Mouse (Mus musculus) neural tube, embryonic 11.5 days (tissue): ENCODE measurements around the gene Pard3. TPM values are rescaled to one million over a fixed set of nuclear protein-coding genes. Genes with fewer than 3 reads are reported as not detected.

Source experiments
- ATAC-seq: fragments of 200-750 bp; cut with Nextera tagmentation; 2 replicates; pipeline ENCODE4 v1.8.0; 2017; ENCODE audit warnings: moderate number of reproducible peaks, mild to moderate bottlenecking, moderate TSS enrichment, moderate library complexity; ENCODE audit not compliant: insufficient read depth, low FRiP score, low TSS enrichment
- DNase-seq: peaks from one replicate; pipeline ENCODE4 v3.0.0-alpha.2; 2015; ENCODE audit warnings: low spot score
- H3K27ac ChIP-seq: fragments of 300-500 bp; sonication (generic); 2 replicates; pipeline ENCODE4 v1.5.1; 2014; ENCODE audit warnings: low read depth, mild to moderate bottlenecking, low read length
- H3K27me3 ChIP-seq: fragments of 300-500 bp; sonication (generic); 2 replicates; pipeline ENCODE4 v1.6.1; 2014; ENCODE audit warnings: mild to moderate bottlenecking, low read length, mixed read lengths; ENCODE audit not compliant: control insufficient read depth, insufficient read depth
- H3K36me3 ChIP-seq: fragments of 300-500 bp; sonication (generic); 2 replicates; pipeline ENCODE4 v1.6.1; 2014; ENCODE audit warnings: mild to moderate bottlenecking, low read length, moderate library complexity, mixed read lengths; ENCODE audit not compliant: control insufficient read depth, insufficient read depth
- H3K4me1 ChIP-seq: fragments of 300-500 bp; sonication (generic); 2 replicates; pipeline ENCODE4 v1.6.1; 2014; ENCODE audit warnings: low read length, mixed read lengths; ENCODE audit not compliant: control insufficient read depth, insufficient read depth
- H3K4me2 ChIP-seq: fragments of 300-500 bp; sonication (generic); 2 replicates; pipeline ENCODE4 v1.6.1; 2014; ENCODE audit warnings: low read depth, mild to moderate bottlenecking, moderate library complexity
- H3K4me3 ChIP-seq: fragments of 300-500 bp; sonication (generic); 2 replicates; pipeline ENCODE4 v1.5.1; 2014; ENCODE audit warnings: low read depth, low read length
- H3K9ac ChIP-seq: fragments of 300-500 bp; sonication (generic); 2 replicates; pipeline ENCODE4 v1.6.1; 2014; ENCODE audit warnings: mild to moderate bottlenecking, low read length
- H3K9me3 ChIP-seq: fragments of 300-500 bp; sonication (generic); 2 replicates; pipeline ENCODE4 v1.6.1; 2016; ENCODE audit warnings: low read length; ENCODE audit not compliant: control insufficient read depth
- WGBS: fragments of 180-500 bp; shearing (Covaris S2); extraction: QIAGEN DNeasy Blood & Tissue Kit; methylation state at CpG from one replicate; pipeline ENCODE4 v1.1.7; 2014; 5-methylcytosine and 5-hydroxymethylcytosine counted together
- polyA plus RNA-seq: library from polyadenylated mRNA; unstranded; fragments of >200 nt; fragmentation: Nextera tagmentation; extraction: Ambion mirVana; gene quantifications from 2 replicates; pipeline ENCODE4 v1.2.1, GENCODE M21; 2014

The Pard3 gene
- polyA plus RNA-seq, 1 experiment from 2014 or later, result 37.5 TPM

DNA sequence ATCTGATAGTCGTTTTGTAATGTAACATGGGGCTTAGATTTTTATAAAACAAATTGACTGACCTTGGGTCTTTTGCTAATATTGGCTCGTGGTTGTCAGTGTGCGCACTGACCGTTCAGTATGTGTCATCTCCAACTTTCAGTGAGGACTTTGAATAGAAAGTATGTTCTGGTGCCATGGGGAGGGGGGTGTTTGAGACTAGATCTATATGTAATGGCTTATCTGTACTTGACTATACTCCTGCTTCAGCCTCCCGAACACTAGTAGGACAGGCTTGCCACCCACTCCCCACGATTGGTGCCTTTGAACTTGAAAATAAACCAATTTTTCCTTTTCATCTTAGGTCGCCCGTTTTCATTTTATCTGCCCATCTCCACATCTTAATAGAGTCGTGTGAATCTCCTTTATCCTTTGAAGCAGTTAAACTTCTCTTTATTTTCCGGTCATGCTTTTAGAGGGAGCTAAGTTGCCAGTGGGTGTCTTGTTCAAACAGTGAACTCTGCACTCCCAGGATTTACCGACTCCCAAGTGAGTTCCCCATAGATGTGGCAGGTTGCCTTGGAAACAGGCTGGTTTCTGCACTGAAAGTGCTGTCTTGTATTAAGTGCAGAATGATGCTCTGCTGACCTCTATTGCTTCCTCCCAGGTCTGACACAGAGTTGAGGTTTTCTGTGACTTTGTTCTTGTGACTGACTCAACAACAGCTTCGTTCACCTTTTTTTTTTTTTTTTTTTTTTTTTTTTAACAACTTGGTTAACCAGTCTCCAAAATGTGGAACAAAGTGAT is 204.7 kb downstream of the Pard3 start:
- H3K36me3 ChIP-seq, result no peaks in the 10 kb centered on the region
- H3K27ac ChIP-seq, result no peak overlapping the region
- H3K4me3 ChIP-seq, result no peak overlapping the region
- H3K4me2 ChIP-seq, result no peak overlapping the region
- peak; percentile 61 for DNase-seq
- H3K9me3 ChIP-seq, result no peaks in the 10 kb centered on the region
- H3K4me1 ChIP-seq, result peaks cover 5% of the 10 kb centered on the region; the same call in 1 of the 2 replicates
- H3K27me3 ChIP-seq, result 0 out of 2 replicates have a peak, but pooled peaks cover 2% of the 10 kb centered on the region
- 44% methylated on average over 12 of the region's 12 CpGs for WGBS
- ATAC-seq, result peak; percentile 79
- no peak overlapping the region for H3K9ac ChIP-seq

DNA sequence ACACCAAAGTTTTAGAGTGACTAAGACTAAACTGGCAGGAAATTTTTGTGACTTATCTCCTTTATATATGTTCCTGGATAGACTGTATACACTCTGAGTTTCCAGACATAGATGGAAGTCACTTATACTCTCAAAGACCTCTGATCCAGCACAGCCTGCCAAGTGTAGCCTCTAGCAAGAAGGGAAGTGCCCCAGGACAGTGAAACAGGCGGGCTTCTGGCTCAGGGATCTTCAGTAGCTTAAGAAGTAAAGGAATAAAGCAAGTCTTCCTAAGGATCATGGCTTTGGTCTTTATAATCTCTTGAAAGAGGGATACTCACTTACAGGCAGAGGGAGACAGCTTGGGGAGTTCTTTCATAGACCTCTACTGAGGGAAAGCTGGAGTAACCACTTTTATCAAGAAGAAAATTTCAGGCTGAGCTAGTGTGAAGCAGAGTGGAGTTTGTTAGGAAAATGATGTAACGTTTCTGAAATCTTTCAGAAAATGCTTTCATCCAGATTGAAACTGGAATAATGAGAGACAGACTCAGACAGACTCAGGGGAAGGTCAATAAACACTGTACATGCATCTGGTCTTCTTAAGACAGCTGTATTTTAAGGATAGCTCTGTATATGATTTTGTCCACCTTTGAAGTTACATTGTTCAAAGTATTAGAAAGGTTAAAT is 205.5 kb downstream of the Pard3 start:
- no peak overlapping the region for H3K4me3 ChIP-seq
- DNase-seq (no peak), ATAC-seq (no peak)
- H3K4me2 ChIP-seq, result no peak overlapping the region
- WGBS, result 68% methylated on average over 2 of the region's 2 CpGs
- H3K27me3 ChIP-seq, result 0 out of 2 replicates have a peak, but pooled peaks cover 2% of the 10 kb centered on the region
- H3K9ac ChIP-seq, result no peak overlapping the region
- H3K4me1 ChIP-seq, result peaks cover 5% of the 10 kb centered on the region; the same call in 1 of the 2 replicates
- H3K36me3 ChIP-seq, result no peaks in the 10 kb centered on the region
- H3K27ac ChIP-seq, result no peak overlapping the region
- no peaks in the 10 kb centered on the region for H3K9me3 ChIP-seq

DNA sequence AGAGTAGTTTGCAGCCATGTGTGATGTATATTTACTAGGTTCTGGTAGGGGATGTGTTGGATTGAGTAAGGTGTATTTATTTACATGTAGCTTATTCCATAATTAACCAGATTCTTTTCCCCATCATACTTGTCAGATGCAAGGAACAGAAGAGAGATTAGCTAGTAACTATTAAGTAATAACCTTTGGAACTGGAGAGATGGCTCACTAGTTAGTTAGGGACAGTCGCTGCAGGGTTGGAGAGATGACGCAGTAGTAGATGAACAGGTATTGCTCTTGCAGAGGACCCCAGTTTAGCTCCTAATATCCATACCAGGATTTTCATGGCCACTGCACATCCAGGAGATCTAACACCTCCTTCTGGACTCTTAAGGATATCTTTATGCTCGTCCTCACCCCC is 207.5 kb downstream of the Pard3 start:
- Histone ChIP-seq H3K9ac (no peak overlapping the region), H3K4me1 (peaks cover 5% of the 10 kb centered on the region; the same call in 1 of the 2 replicates), H3K4me2 (no peak overlapping the region), H3K27me3 (0 out of 2 replicates have a peak, but pooled peaks cover 2% of the 10 kb centered on the region), H3K36me3 (no peaks in the 10 kb centered on the region), H3K9me3 (no peaks in the 10 kb centered on the region), H3K4me3 (no peak overlapping the region), H3K27ac (no peak overlapping the region)
- ATAC-seq (no peak), DNase-seq (no peak)
- 94% methylated on average over 3 of the region's 3 CpGs for WGBS

DNA sequence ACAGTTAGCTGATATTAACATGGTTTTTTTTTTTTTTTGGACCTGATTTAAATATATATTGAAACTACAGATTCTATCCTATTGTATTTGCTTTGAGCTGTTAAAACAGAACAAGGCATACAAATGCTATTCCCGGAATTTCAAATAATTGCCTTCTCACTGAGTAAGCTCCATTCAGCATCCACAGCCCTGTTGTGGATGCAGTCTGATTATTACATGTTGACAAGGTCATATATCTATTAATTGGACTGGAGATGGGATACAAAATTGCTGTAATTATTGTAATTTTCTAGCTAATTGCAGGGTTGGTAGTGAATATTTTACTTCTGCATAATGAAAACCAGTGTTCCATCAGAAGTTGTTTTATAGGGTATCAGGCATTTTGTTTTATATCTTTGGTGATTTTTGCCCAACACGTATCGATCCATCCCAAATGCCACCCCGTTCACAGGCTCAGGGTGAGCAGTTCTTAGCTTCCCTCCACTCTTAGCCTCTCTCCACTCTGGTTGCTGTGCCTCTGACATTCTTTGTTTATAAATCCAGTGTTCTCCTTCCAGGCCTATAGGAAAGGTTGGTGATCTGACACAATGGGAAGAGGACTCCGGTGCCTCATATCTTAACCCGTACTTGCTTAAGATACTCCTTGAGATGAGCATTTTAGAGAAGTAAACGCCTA is 216.7 kb downstream of the Pard3 start:
- ATAC-seq, result no peak
- Histone ChIP-seq H3K36me3 (no peaks in the 10 kb centered on the region), H3K27ac (no peak overlapping the region), H3K9ac (no peak overlapping the region), H3K4me2 (no peak overlapping the region), H3K27me3 (no peaks in the 10 kb centered on the region), H3K4me1 (no peaks in the 10 kb centered on the region), H3K9me3 (no peaks in the 10 kb centered on the region), H3K4me3 (no peak overlapping the region)
- WGBS, result 92% methylated on average over 7 of the region's 7 CpGs
- no peak for DNase-seq

DNA sequence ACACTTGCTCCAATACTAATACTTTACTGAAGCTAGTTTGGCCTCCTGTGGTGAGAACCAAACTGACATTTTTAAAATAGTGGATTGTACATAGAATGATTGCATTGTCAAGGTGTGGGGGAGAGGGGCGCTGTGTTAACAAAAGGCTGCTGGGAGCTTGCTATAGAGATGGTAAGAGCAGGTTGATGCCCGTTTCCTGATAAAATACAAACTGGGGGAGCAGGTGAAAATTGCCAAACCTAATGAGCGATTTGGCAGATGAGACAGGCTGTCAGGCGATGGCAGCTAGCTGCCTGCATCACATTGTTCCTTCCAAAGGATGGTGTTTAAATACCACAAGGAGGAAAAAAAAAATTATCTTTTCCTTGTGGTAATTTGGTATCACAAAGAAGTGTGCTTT is 217.3 kb downstream of the Pard3 start:
- Histone ChIP-seq H3K4me1 (no peaks in the 10 kb centered on the region), H3K27me3 (no peaks in the 10 kb centered on the region), H3K9ac (no peak overlapping the region), H3K4me3 (no peak overlapping the region), H3K4me2 (no peak overlapping the region), H3K27ac (no peak overlapping the region), H3K36me3 (no peaks in the 10 kb centered on the region), H3K9me3 (no peaks in the 10 kb centered on the region)
- WGBS, result 82% methylated on average over 4 of the region's 4 CpGs
- ATAC-seq, result no peak
- DNase-seq, result no peak

DNA sequence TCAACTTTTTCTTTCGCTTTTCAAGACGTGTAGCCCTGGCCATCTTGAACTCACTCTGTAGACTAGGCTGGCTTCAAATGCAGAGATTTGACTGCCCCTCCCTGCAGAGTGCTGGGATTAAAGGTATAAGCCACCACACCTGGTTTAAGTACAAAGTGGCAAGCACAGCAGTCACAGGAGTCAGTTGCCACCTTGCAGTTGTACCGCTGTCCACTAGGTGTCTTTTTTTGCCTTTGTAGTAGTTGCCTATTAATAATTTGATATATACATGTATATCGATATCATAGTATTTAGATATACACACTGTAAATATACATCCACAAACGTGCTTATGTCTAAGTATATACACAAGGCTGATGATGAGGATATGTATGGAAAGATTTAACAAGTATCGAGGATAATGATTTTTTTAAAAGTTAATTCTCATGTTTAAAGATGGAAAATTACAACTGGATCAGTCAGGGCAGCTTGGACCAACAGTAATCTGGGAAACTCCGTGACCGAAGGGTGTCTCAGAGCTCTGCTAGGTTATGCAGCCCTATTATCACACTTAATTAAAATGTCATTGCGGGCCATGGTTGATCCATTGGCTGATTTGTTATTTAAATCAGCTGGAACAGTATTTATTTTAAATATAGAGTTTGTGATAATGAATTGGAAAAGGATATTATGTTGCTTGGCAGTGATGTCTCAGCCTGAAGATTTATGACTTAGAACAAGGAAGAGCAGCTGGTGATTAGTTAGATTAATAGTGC is 220.9 kb downstream of the Pard3 start:
- no peak for ATAC-seq
- no peak overlapping the region for H3K9ac ChIP-seq
- DNase-seq, result no peak

DNA sequence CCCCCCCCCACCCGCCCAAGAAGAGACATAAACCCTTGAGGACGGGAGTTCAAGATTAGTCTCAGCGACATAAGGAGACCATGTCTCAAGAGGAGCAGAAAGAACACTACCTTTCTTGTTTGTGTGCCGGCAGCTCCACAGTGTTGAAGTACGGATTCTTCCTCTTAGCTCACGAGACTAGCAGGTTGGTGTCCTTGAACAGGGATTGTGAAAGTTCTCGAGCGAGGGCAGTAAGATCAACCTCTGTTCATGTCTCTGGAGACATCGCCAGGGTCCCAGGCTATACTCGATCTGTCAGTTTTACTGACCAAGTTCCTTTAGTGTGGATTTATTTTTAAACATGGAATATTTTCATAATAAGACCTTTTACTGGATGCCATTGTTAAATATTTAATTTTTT is 224.1 kb downstream of the Pard3 start:
- no peaks in the 10 kb centered on the region for H3K36me3 ChIP-seq
- H3K4me3 ChIP-seq, result no peak overlapping the region
- H3K4me2 ChIP-seq, result no peak overlapping the region
- H3K27me3 ChIP-seq, result no peaks in the 10 kb centered on the region
- H3K9ac ChIP-seq, result no peak overlapping the region
- no peak for ATAC-seq
- 93% methylated on average over 10 of the region's 10 CpGs for WGBS
- no peaks in the 10 kb centered on the region for H3K9me3 ChIP-seq
- no peak for DNase-seq
- no peak overlapping the region for H3K27ac ChIP-seq
- no peaks in the 10 kb centered on the region for H3K4me1 ChIP-seq

More for the DNA sequence above, 220.9 kb downstream of the Pard3 start:
- Histone ChIP-seq H3K4me3 (no peak overlapping the region), H3K27ac (no peak overlapping the region), H3K4me2 (no peak overlapping the region), H3K4me1 (no peaks in the 10 kb centered on the region), H3K9me3 (no peaks in the 10 kb centered on the region), H3K27me3 (no peaks in the 10 kb centered on the region), H3K36me3 (no peaks in the 10 kb centered on the region)
- 82% methylated on average over 9 of the region's 9 CpGs for WGBS

DNA sequence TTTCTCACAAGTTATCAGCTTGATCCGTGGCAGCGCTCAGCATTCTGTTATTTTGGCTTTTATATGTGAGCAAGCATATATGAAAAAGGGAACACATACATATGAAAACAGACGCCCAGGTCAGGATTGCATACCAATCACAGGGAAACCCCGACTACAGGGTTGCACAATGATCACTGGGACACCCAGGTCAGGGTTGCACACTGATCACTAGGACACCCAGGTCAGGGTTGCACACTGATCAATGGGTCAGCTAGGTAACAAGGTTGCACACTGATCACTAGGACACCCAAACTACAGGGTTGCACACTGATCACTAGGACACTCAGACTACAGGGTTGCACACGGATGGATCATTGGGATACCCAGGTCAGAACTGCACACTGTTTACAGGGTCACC is 228.6 kb downstream of the Pard3 start:
- WGBS, result 91% methylated on average over 5 of the region's 5 CpGs
- ATAC-seq, result no peak
- H3K4me1 ChIP-seq, result no peaks in the 10 kb centered on the region

More for the DNA sequence above, 228.6 kb downstream of the Pard3 start:
- Histone ChIP-seq H3K27ac (no peak overlapping the region), H3K4me2 (no peak overlapping the region), H3K9me3 (no peaks in the 10 kb centered on the region), H3K9ac (no peak overlapping the region), H3K4me3 (no peak overlapping the region), H3K27me3 (no peaks in the 10 kb centered on the region), H3K36me3 (no peaks in the 10 kb centered on the region)
- DNase-seq, result no peak
